Mouse (Mus musculus): ENCODE results near the gene Syn3.

GRCm38 (mm10) chr10:86329241-86329882 is 169.3 kb downstream of the Syn3 start:
- TF ChIP-seq CTCF (IDR thresholded peaks at IDR 0.05; ENCODE audit: low read depth) (no peak), EP300 (optimal IDR thresholded peaks at IDR 0.05) (no peak)
